In the genomic region with DNA sequence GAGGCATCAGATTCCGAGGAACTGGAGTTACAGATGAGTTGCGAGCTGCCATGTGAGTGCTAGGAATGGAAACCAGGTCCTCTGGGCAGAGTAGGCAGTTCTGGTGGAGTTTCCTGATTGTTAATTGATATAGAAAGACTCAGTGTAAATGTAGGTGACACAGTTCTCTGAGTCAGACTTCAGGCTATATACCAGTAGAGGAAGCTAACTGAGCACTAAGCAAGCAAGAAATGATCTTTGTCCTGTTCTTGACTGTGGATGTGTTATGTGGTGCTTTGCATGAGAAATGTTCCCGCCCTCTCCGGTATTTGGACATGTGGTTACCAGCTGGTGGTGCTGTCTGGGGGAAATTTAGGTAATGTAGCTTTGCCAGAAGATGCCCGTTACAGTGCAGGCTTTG, we compare ENCODE assay signal across 28 mouse cellular contexts.
DNase-seq lines count a peak whose midpoint lies in the region; ATAC-seq and TF ChIP-seq lines count a peak whose summit lies in the region.
"Had no signal": no experiment of that assay in that cellular context is flagged by ENCODE, and none has a peak within 500 bp of the region (broad histone marks: within the 10 kb centered on the region; RNA-seq: fewer than 3 reads in every experiment).

No protein-coding gene starts in this region.

- intact Hi-C loops in gastrocnemius, adult 2 months (cut with DNase I) = loop anchor here (5.0 kb wide), 1 partner anchor 132 kb away; no protein-coding TSS in a partner anchor

- H3K27me3 ChIP-seq in heart, embryonic 13.5 days (replicated peaks) = no peaks in the 10 kb centered on the region
- H3K27me3 ChIP-seq in intestine, embryonic 14.5 days (replicated peaks; ENCODE audit: control insufficient read depth, insufficient read depth, low read length) = no peaks in the 10 kb centered on the region
- no peaks in the 10 kb centered on the region for H3K27me3 ChIP-seq in intestine, embryonic 15.5 days (replicated peaks)
- no peaks in the 10 kb centered on the region for H3K27me3 ChIP-seq in limb, embryonic 15.5 days
- H3K27me3 ChIP-seq: CH12.LX; embryonic facial prominence, embryonic 12.5 days; liver, embryonic 13.5 days; midbrain, embryonic 13.5 days; neural tube, embryonic 13.5 days had no signal

- H3K4me2 ChIP-seq in heart, embryonic 13.5 days = no peak overlapping the region
- no peak overlapping the region for H3K4me2 ChIP-seq in intestine, embryonic 14.5 days (ENCODE audit: low read length)
- H3K4me2 ChIP-seq in intestine, embryonic 15.5 days (replicated peaks) = no peak overlapping the region
- H3K4me2 ChIP-seq in limb, embryonic 15.5 days = no peak overlapping the region
- H3K4me2 ChIP-seq: embryonic facial prominence, embryonic 12.5 days; liver, embryonic 13.5 days; midbrain, embryonic 13.5 days; neural tube, embryonic 13.5 days had no signal

- H3K4me3 ChIP-seq in gastrocnemius, adult 2 months = no peak overlapping the region
- H3K4me3 ChIP-seq in heart, embryonic 13.5 days = no peak overlapping the region
- H3K4me3 ChIP-seq in intestine, embryonic 14.5 days (ENCODE audit: low read depth, low read length) = no peak overlapping the region
- no peak overlapping the region for H3K4me3 ChIP-seq in intestine, embryonic 15.5 days (replicated peaks)
- H3K4me3 ChIP-seq in limb, embryonic 15.5 days = no peak overlapping the region
- H3K4me3 ChIP-seq: embryonic facial prominence, embryonic 12.5 days; hindbrain, embryonic 10.5 days; layer of hippocampus, adult 2 months; left cerebral cortex, adult 2 months; liver, embryonic 13.5 days; midbrain, embryonic 13.5 days; neural tube, embryonic 13.5 days had no signal

- DNase-seq in gastrocnemius, adult 2 months = no peak
- no peak for DNase-seq in gastrocnemius, adult 18-20 months (ENCODE audit: low spot score)
- no peak for DNase-seq in heart, adult 18-20 months
- DNase-seq in intestine, embryonic 14.5 days (ENCODE audit: low spot score) = no peak
- no peak for DNase-seq in adrenal gland, postnatal 14 days
- DNase-seq: adrenal gland, adult 8-10 months; cerebellum, adult 11 months; cerebellum, adult 9-11 months; embryo, embryonic 11 days; gastrocnemius, postnatal 36 days; kidney, adult 11 months; kidney, postnatal 36 days; liver, embryonic 13.5 days; lung, adult 2 months; lung, postnatal 10 days had no signal

- ATAC-seq in heart, embryonic 13.5 days (ENCODE audit: extremely low read depth, insufficient number of reproducible peaks, low FRiP score, low TSS enrichment) = no peak
- no peak for ATAC-seq in intestine, embryonic 14.5 days (replicated peaks; ENCODE audit: low FRiP score, low TSS enrichment, low read depth)
- no peak for ATAC-seq in intestine, embryonic 15.5 days
- no peak for ATAC-seq in limb, embryonic 15.5 days (ENCODE audit: insufficient number of reproducible peaks, low FRiP score, low TSS enrichment, low read depth)
- ATAC-seq: forebrain, embryonic 14.5 days; hindbrain, embryonic 16.5 days; midbrain, embryonic 13.5 days had no signal

- TF ChIP-seq CTCF in gastrocnemius, adult 2 months (IDR thresholded peaks at IDR 0.05) = no peak

- 0 out of 2 replicates have a peak, but pooled peaks cover 3% of the 10 kb centered on the region for H3K9me3 ChIP-seq in heart, embryonic 13.5 days
- no peaks in the 10 kb centered on the region for H3K9me3 ChIP-seq in intestine, embryonic 14.5 days (ENCODE audit: control insufficient read depth, low read length)
- H3K9me3 ChIP-seq in intestine, embryonic 15.5 days = no peaks in the 10 kb centered on the region
- no peaks in the 10 kb centered on the region for H3K9me3 ChIP-seq in limb, embryonic 15.5 days
- H3K9me3 ChIP-seq: embryonic facial prominence, embryonic 12.5 days; hindbrain, embryonic 10.5 days; liver, embryonic 13.5 days; midbrain, embryonic 13.5 days; neural tube, embryonic 13.5 days had no signal

- no peaks in the 10 kb centered on the region for H3K36me3 ChIP-seq in heart, embryonic 13.5 days
- H3K36me3 ChIP-seq in intestine, embryonic 14.5 days (ENCODE audit: control insufficient read depth, insufficient read depth, low read length) = no peaks in the 10 kb centered on the region
- no peaks in the 10 kb centered on the region for H3K36me3 ChIP-seq in intestine, embryonic 15.5 days
- H3K36me3 ChIP-seq in limb, embryonic 15.5 days = no peaks in the 10 kb centered on the region
- H3K36me3 ChIP-seq: embryonic facial prominence, embryonic 12.5 days; hindbrain, embryonic 10.5 days; liver, embryonic 13.5 days; midbrain, embryonic 13.5 days; neural tube, embryonic 13.5 days had no signal

- WGBS in heart, embryonic 13.5 days = 77% methylated on average over 5 of the region's 5 CpGs
- WGBS in intestine, embryonic 14.5 days = 91% methylated on average over 5 of the region's 5 CpGs
- 91% methylated on average over 5 of the region's 5 CpGs for WGBS in intestine, embryonic 15.5 days
- 77% methylated on average over 5 of the region's 5 CpGs for WGBS in limb, embryonic 15.5 days

- no peak overlapping the region for H3K9ac ChIP-seq in heart, embryonic 13.5 days
- no peak overlapping the region for H3K9ac ChIP-seq in intestine, embryonic 14.5 days (ENCODE audit: low read length)
- no peak overlapping the region for H3K9ac ChIP-seq in intestine, embryonic 15.5 days
- no peak overlapping the region for H3K9ac ChIP-seq in limb, embryonic 15.5 days
- H3K9ac ChIP-seq: embryonic facial prominence, embryonic 12.5 days; liver, embryonic 13.5 days; midbrain, embryonic 13.5 days; neural tube, embryonic 13.5 days had no signal

- peak overlapping the region; percentile 58 for H3K27ac ChIP-seq in gastrocnemius, adult 2 months
- H3K27ac ChIP-seq in heart, embryonic 13.5 days (replicated peaks) = peak overlapping the region; percentile 46
- 0 out of 2 replicates have a peak overlapping the region, but pooled peaks have one; percentile 2 for H3K27ac ChIP-seq in intestine, embryonic 14.5 days (ENCODE audit: low read depth)
- H3K27ac ChIP-seq in intestine, embryonic 15.5 days = no peak overlapping the region
- H3K27ac ChIP-seq in limb, embryonic 15.5 days = peak overlapping the region; percentile 66
- H3K27ac ChIP-seq: embryonic facial prominence, embryonic 12.5 days; hindbrain, embryonic 10.5 days; left cerebral cortex, adult 2 months; liver, embryonic 13.5 days; macrophage; midbrain, embryonic 13.5 days; neural tube, embryonic 13.5 days had no signal

- no peaks in the 10 kb centered on the region for H3K4me1 ChIP-seq in heart, embryonic 13.5 days
- 0 out of 2 replicates have a peak, but pooled peaks cover 3% of the 10 kb centered on the region for H3K4me1 ChIP-seq in intestine, embryonic 14.5 days (replicated peaks; ENCODE audit: control insufficient read depth, insufficient read depth, low read length)
- no peaks in the 10 kb centered on the region for H3K4me1 ChIP-seq in intestine, embryonic 15.5 days (replicated peaks)
- peaks cover 4% of the 10 kb centered on the region for H3K4me1 ChIP-seq in limb, embryonic 15.5 days
- H3K4me1 ChIP-seq: embryonic facial prominence, embryonic 12.5 days; hindbrain, embryonic 10.5 days; liver, embryonic 13.5 days; midbrain, embryonic 13.5 days; neural tube, embryonic 13.5 days had no signal
